Mouse (Mus musculus): Measurements from ENCODE around the gene Dclk1. TPM values are rescaled to one million over a fixed set of nuclear protein-coding genes. Genes with fewer than 3 reads are reported as not detected.
A peak's percentile ranks its signal among the peaks of the same experiment; 100 is the strongest.

Gene Dclk1
- polyA plus RNA-seq, 1 experiment from 2014 or later, result 84.6 TPM

DNA sequence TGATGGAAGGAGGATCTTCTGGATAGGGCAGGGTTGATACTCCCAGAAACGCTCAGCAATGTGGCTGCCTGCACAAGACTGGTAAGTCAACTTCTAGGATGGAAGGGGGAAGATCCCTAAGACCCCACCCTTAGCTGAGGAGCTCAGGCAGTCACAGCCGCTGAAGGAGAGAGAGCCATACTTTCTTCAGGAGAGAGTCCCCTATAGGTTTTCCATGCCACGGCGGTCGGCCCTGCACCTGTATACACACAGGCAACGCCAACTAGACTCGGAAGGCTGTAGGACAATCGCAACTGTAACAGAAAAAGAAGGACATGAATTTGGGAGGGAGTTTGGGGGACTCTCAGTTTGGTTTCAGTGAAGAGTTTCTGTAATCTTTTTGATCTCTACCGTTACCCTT lies 310.9 kb downstream of the Dclk1 start:
- ATAC-seq (ENCODE audit: low FRiP score, low read depth), result no peak
- H3K36me3 ChIP-seq, result no peaks in the 10 kb centered on the region
- WGBS, result 94% methylated on average over 9 of the region's 9 CpGs
- H3K4me3 ChIP-seq, result no peak overlapping the region
- peaks cover 22% of the 10 kb centered on the region for H3K4me1 ChIP-seq
- no peak overlapping the region for H3K4me2 ChIP-seq (replicated peaks)
- no peaks in the 10 kb centered on the region; the same call in 1 of the 2 replicates for H3K9me3 ChIP-seq
- no peak overlapping the region for H3K27ac ChIP-seq
- H3K9ac ChIP-seq, result no peak overlapping the region
- no peaks in the 10 kb centered on the region for H3K27me3 ChIP-seq

DNA sequence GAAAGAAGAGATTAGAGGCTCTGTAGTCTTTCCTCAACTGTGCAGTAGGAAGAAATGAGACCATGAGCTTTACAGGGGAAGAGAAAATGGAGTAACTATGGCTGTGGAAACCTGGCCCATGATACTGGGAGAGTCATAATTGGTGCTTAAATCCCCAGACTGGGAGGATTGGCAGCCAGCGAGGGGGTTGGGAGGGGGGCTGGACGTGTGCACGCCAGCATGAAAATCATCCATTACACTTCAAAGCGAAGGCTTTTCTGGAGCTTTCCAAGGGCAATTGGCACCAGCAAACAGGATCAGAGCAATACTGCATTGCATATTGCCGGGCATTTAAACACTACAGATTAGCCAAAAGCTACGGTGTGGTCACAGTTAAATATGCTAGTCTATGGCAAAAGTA lies 313.7 kb downstream of the Dclk1 start:
- H3K27me3 ChIP-seq, result no peaks in the 10 kb centered on the region
- no peak for ATAC-seq (ENCODE audit: low FRiP score, low read depth)
- H3K4me3 ChIP-seq, result no peak overlapping the region
- no peak overlapping the region for H3K4me2 ChIP-seq (replicated peaks)
- H3K9me3 ChIP-seq, result no peaks in the 10 kb centered on the region; the same call in 1 of the 2 replicates
- H3K36me3 ChIP-seq, result no peaks in the 10 kb centered on the region
- H3K27ac ChIP-seq, result no peak overlapping the region
- peaks cover 10% of the 10 kb centered on the region for H3K4me1 ChIP-seq
- WGBS, result 81% methylated on average over 6 of the region's 6 CpGs
- H3K9ac ChIP-seq, result no peak overlapping the region

DNA sequence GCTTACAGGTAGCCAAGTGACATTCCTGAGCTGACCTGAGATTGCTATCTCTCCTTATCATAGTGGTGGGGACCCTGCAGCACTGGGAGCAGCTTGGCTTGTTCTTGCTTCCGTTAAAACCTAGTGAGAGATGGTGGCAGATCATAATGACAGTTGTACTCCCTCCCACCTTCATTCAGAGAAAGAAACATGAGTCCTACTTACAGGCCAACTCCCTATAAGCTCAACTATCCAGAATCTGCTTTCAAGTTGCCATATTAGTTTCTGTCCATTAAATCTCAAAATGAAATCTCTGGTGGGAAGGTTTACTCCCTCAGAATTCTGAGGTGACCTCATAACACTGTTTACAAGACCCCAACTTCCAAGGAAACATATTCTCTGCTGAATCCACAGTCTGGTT lies 316.4 kb downstream of the Dclk1 start:
- 71% methylated on average over 1 of the region's 1 CpGs for WGBS
- ATAC-seq (ENCODE audit: low FRiP score, low read depth), result no peak

DNA sequence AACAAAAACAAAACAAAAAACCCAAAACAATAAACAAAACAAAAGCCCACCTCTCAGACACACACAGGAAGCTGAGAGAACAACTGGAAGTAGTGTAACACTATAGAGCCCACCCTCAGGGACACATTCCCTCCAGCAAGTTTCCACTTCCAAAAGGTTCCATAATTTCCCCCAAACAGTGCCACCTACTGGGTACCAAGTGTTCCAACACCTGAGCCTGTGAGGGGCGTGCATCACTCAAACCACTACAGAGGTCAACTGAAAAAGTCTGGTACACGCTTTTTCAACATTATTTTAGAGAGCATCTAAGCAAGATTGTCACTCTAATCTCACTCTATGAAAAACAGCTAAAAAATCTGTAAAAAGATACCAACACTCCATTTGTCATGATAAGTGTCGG lies 325.3 kb downstream of the Dclk1 start:
- peaks cover 14% of the 10 kb centered on the region for H3K4me1 ChIP-seq
- ATAC-seq (ENCODE audit: low FRiP score, low read depth), result no peak
- WGBS, result 89% methylated on average over 3 of the region's 3 CpGs
- H3K4me2 ChIP-seq (replicated peaks), result no peak overlapping the region
- H3K9ac ChIP-seq, result no peak overlapping the region
- no peak overlapping the region for H3K4me3 ChIP-seq
- H3K27me3 ChIP-seq, result no peaks in the 10 kb centered on the region
- no peaks in the 10 kb centered on the region for H3K36me3 ChIP-seq
- no peak overlapping the region for H3K27ac ChIP-seq
- no peaks in the 10 kb centered on the region for H3K9me3 ChIP-seq

More for the DNA sequence above, 316.4 kb downstream of the Dclk1 start:
- Histone ChIP-seq H3K9ac (no peak overlapping the region), H3K27ac (no peak overlapping the region), H3K9me3 (no peaks in the 10 kb centered on the region; the same call in 1 of the 2 replicates), H3K36me3 (no peaks in the 10 kb centered on the region), H3K27me3 (no peaks in the 10 kb centered on the region), H3K4me1 (no peaks in the 10 kb centered on the region), H3K4me3 (no peak overlapping the region), H3K4me2 (replicated peaks) (no peak overlapping the region)

DNA sequence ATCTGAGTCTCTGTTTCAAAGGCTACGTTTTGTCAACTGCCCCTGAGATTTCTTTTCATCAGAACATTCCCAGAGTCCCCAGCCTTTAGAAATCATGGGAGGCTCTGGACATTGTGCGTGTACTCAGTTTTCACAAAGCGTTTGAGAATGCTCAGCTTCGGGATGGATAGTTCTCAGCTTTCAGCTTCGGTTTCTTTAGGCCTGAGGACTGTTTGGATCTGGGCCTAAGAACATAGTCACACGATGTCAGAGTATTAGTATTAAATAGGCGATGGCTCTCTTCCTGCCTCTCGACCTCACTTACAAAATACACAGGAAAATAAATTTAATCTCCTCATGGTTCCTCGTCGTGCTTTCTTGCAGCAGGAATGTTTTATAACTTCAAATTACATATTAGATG lies 327.4 kb downstream of the Dclk1 start:
- no peaks in the 10 kb centered on the region for H3K9me3 ChIP-seq
- H3K27ac ChIP-seq, result no peak overlapping the region
- no peak overlapping the region for H3K4me2 ChIP-seq (replicated peaks)
- H3K9ac ChIP-seq, result no peak overlapping the region
- 49% methylated on average over 10 of the region's 10 CpGs for WGBS
- no peaks in the 10 kb centered on the region for H3K36me3 ChIP-seq
- no peak overlapping the region for H3K4me3 ChIP-seq
- peaks cover 15% of the 10 kb centered on the region for H3K4me1 ChIP-seq
- 0 out of 2 replicates have a peak, but pooled peaks have one; percentile 48 for ATAC-seq (ENCODE audit: low FRiP score, low read depth)
- H3K27me3 ChIP-seq, result no peaks in the 10 kb centered on the region

DNA sequence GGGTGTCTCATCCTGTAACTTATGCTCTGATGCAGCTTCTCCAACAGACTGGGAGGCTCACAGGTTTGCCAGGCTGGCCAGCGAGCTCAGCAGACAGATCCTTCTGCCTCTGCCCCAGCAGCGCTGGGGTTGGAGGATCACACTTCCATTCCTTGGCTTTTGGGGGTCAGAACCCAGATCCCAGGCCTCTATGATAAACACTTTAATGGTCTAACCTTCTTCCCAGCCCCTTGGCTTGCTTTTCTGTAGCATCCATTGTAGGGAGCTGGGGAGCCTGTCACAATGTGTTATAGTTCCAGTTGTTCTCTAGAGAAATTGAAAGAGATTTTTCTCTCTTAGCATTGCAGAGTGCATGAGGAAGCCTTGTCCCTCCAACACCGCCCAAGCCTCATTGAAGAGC lies 328.9 kb downstream of the Dclk1 start:
- Histone ChIP-seq H3K4me2 (replicated peaks) (no peak overlapping the region), H3K9ac (no peak overlapping the region), H3K36me3 (no peaks in the 10 kb centered on the region), H3K9me3 (no peaks in the 10 kb centered on the region), H3K4me3 (no peak overlapping the region), H3K27ac (no peak overlapping the region), H3K4me1 (peaks cover 15% of the 10 kb centered on the region), H3K27me3 (no peaks in the 10 kb centered on the region)
- no peak for ATAC-seq (ENCODE audit: low FRiP score, low read depth)
- WGBS, result 84% methylated on average over 3 of the region's 3 CpGs

DNA sequence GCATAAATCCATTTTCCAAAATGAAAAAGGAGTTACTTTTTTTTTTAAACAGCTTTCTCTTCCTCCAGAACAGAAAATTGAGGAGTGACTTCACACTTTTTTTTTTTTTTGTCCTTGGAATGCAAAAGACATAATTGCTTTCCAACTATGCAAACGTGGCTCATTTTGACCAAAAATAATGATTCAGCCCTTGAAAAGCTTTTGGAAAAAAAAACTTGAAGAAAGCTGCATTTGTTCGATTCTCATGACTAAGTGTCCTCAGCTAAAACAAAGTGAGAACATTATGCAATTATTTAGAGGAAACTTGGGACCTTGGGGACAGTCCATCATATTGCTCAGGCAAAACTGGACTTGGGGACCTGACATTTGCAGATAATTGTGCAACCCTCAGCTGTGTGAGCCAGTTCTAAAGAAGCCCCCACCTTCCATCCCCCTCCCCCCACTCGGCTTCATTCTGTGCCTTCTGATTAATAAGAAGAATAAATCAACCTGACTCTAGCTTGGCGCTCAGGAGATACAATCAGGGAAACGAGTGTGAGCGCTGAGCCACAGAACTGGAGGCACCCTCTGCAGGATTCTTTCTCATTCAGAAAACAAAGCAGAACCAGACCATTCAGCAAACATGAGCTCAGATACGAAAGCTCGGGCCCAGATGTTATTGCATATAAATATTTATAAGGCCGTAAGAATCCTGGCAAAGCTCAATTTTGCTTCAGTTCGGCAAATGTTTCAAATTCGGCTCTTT lies 329.6 kb downstream of the Dclk1 start:
- Histone ChIP-seq H3K9me3 (no peaks in the 10 kb centered on the region), H3K27me3 (no peaks in the 10 kb centered on the region), H3K36me3 (no peaks in the 10 kb centered on the region), H3K4me1 (peaks cover 15% of the 10 kb centered on the region), H3K9ac (no peak overlapping the region), H3K4me3 (no peak overlapping the region), H3K4me2 (replicated peaks) (no peak overlapping the region), H3K27ac (peak overlapping the region; percentile 18; the same call in 1 of the 2 replicates)
- 36% methylated on average over 11 of the region's 11 CpGs for WGBS
- no peak for ATAC-seq (ENCODE audit: low FRiP score, low read depth)

DNA sequence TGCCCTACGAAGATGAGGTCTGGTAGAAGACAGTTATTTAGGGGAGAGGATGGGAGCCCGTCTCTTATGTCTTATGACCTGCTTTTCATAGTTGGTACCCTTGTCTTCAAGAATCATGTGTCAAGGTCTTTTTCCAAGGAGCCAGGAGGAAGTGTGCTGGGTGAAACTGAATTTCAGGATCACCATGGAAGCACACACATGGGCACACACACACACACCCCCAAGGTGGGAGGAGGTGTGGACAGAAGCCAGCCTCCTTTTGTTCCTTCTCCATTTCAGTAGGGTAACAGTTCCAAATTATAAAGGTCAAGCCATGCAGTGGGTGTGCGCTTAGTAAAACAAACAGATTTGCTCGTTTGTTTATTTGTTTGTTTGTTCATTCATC lies 330.1 kb downstream of the Dclk1 start:
- Histone ChIP-seq H3K27ac (peak overlapping the region; percentile 18; the same call in 1 of the 2 replicates), H3K9me3 (no peaks in the 10 kb centered on the region), H3K4me2 (replicated peaks) (no peak overlapping the region), H3K9ac (no peak overlapping the region), H3K4me3 (no peak overlapping the region), H3K4me1 (peaks cover 15% of the 10 kb centered on the region), H3K36me3 (no peaks in the 10 kb centered on the region), H3K27me3 (no peaks in the 10 kb centered on the region)
- 68% methylated on average over 4 of the region's 4 CpGs for WGBS
- no peak for ATAC-seq (ENCODE audit: low FRiP score, low read depth)

DNA sequence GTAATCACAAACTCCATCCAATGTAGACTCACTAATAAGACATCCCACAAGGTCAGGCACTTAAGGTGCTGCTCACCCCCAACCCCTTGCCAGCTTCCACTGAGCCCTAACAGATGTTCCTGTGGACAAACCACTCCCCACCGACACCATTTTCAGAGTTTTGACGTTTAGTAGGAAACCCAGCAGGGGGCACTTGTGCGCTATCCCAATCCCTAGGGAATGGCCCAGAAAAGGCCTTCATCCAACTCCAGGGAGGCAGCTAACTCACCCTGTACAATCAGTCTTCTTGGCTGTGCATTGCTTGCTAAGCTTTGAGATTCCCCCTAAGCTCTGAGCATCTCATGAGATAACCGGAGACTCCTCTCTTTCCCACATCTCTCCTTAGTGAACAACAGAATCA lies 331.8 kb downstream of the Dclk1 start:
- Histone ChIP-seq H3K9ac (no peak overlapping the region), H3K4me2 (replicated peaks) (no peak overlapping the region), H3K36me3 (no peaks in the 10 kb centered on the region), H3K27me3 (no peaks in the 10 kb centered on the region), H3K4me3 (no peak overlapping the region), H3K9me3 (no peaks in the 10 kb centered on the region), H3K4me1 (peaks cover 15% of the 10 kb centered on the region), H3K27ac (no peak overlapping the region)
- WGBS, result 40% methylated on average over 4 of the region's 4 CpGs
- ATAC-seq (ENCODE audit: low FRiP score, low read depth), result no peak

DNA sequence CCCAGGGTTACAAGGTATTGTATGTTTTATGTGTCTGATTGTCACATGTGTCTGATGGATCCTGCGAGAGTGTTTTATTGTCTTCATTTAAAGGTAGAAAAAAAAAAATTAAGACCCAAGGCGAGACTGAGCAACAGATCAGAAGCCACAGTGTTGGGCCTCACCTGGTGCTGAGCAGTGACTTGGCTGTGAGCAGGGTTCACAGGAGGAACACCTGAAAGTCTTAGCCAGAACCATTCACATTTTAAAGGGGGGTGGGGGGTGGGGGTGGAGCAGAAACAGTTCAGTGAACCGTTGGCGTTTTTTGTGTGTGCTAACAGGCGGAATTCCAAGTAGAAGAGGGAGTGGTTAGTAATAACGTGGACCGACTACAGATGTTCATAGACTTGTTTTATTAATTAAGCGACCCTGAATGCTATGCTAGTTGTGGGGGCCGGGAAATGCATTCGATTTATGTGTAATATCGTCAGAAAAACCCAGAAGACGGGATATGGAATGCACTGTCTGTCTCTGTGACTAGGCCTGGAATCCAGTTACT lies 345.3 kb downstream of the Dclk1 start:
- Histone ChIP-seq H3K4me3 (no peak overlapping the region), H3K27me3 (no peaks in the 10 kb centered on the region)
- ATAC-seq (ENCODE audit: low FRiP score, low read depth), result peak; percentile 63

DNA sequence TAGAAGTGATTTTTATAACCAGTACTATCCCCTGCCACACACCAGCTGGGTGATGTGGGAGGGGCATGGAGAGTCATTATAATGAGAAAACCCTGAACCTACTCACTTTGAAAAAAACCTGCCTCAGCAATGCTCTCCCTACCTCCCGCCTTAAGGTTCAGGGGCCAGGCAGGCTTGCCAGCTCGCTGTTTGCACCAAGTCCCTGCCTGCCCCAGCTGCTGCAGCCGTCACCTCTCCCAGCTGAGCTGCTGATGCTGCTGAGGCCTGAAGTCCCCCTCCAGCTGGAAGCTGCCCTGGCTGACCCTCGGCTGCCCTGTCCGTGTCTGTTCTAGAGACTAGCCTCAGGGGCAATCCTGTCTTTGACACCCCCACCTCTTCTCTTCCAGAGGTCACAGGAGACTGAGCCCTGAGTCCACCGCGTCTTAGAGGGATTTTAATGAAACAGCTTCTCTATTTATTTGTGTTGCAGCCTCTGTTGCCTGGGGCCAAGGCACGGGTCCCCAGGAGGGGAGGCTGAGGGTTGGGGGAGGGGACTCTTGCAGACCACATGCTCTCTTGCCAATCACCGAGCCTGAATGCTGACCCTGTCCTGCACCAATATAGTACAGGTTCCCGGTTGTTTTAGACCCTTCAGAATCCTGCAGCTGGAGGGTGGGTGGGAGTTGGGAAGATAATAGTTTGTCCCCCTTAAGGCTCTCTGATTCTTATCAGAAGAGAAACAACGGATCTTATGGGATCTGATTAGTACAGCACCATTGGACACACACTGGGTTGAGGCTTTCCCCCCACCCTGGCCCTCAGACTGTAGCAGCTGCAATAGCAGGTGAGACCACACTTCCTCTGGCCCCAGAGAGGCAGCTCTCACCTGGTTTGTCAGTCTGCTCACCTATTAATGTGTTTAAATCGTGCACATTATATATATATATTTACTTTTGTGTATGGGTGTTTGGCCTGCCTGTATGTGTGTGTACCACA lies 346.1 kb downstream of the Dclk1 start:
- H3K4me1 ChIP-seq, result peaks cover 55% of the 10 kb centered on the region
- peak overlapping the region; percentile 35; the same call in 1 of the 2 replicates for H3K9ac ChIP-seq
- 7% methylated on average over 12 of the region's 12 CpGs for WGBS
- no peaks in the 10 kb centered on the region for H3K9me3 ChIP-seq
- H3K27me3 ChIP-seq, result no peaks in the 10 kb centered on the region
- ATAC-seq (ENCODE audit: low FRiP score, low read depth), result peak; percentile 80
- H3K27ac ChIP-seq, result peak overlapping the region; percentile 92
- peak overlapping the region; percentile 45 for H3K4me2 ChIP-seq (replicated peaks)
- no peak overlapping the region for H3K4me3 ChIP-seq
- H3K36me3 ChIP-seq, result no peaks in the 10 kb centered on the region

More for the DNA sequence above, 345.3 kb downstream of the Dclk1 start:
- Histone ChIP-seq H3K4me2 (replicated peaks) (peak overlapping the region; percentile 45), H3K9me3 (no peaks in the 10 kb centered on the region), H3K36me3 (no peaks in the 10 kb centered on the region), H3K9ac (no peak overlapping the region), H3K27ac (peak overlapping the region; percentile 92; the same call in 1 of the 2 replicates), H3K4me1 (peaks cover 52% of the 10 kb centered on the region)
- WGBS, result 12% methylated on average over 12 of the region's 12 CpGs

All from limb, embryonic 13.5 days (tissue).